Mouse (Mus musculus): ENCODE measurements at regions not wholly inside any gene's neighbourhood (a gene's known extent, or its start where the extent isn't known, plus 50 kb on each side); places are given as distances from the start of the nearest gene placed in this dataset.

- H3K9me3 ChIP-seq (replicated peaks): no peaks in the 10 kb centered on the region
- H3K4me3 ChIP-seq: no peak overlapping the region
- no peak overlapping the region for H3K27ac ChIP-seq
- H3K4me2 ChIP-seq (replicated peaks): no peak overlapping the region
- WGBS: 63% methylated on average over 2 of the region's 2 CpGs
- no peaks in the 10 kb centered on the region for H3K36me3 ChIP-seq
- peaks cover 15% of the 10 kb centered on the region for H3K4me1 ChIP-seq
- no peak overlapping the region for H3K9ac ChIP-seq
- ATAC-seq (ENCODE audit: low FRiP score): no peak
- no peaks in the 10 kb centered on the region for H3K27me3 ChIP-seq
Observed at GRCm38 (mm10) chr17:27339261-27339660, 135.0 kb upstream of the Lemd2 start.

GRCm38 (mm10) chr17:27335621-27336020, 131.4 kb upstream of the Lemd2 start:
- Histone ChIP-seq H3K9ac (no peak overlapping the region), H3K4me2 (replicated peaks) (no peak overlapping the region), H3K4me1 (peaks cover 15% of the 10 kb centered on the region), H3K36me3 (no peaks in the 10 kb centered on the region), H3K27ac (no peak overlapping the region), H3K9me3 (replicated peaks) (no peaks in the 10 kb centered on the region), H3K4me3 (no peak overlapping the region), H3K27me3 (no peaks in the 10 kb centered on the region)
- WGBS: 47% methylated on average over 4 of the region's 4 CpGs
- ATAC-seq (ENCODE audit: low FRiP score): no peak

- WGBS: 75% methylated on average over 16 of the region's 16 CpGs
- Histone ChIP-seq H3K4me2 (replicated peaks) (no peak overlapping the region), H3K9me3 (replicated peaks) (no peaks in the 10 kb centered on the region), H3K27ac (no peak overlapping the region), H3K9ac (no peak overlapping the region), H3K4me1 (peaks cover 18% of the 10 kb centered on the region), H3K27me3 (no peaks in the 10 kb centered on the region), H3K36me3 (no peaks in the 10 kb centered on the region), H3K4me3 (no peak overlapping the region)
- ATAC-seq (ENCODE audit: low FRiP score): no peak
Observed at GRCm38 (mm10) chr17:27333593-27333992, 129.3 kb upstream of the Lemd2 start.

DNA sequence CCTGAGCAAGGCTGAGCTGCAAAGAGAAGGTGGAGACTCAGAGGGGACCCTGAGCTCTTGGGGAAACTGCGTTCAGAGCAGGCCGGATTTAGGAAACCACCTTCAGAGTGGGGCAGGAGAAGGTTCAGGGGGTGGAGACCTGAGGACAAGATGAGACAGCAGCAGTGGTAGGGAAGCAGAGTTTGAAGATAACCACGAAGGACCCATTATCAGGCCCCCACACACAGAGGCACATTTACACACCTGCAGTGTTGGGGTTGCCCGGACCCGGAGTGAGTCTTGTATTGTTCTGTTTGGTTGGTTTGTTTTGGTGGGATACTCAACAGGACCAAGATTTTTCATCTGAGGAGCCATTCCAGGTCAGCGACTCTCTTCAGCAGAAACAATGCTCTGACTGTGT, 128.9 kb upstream of the Lemd2 start:
- Histone ChIP-seq H3K4me3 (no peak overlapping the region), H3K27me3 (no peaks in the 10 kb centered on the region), H3K9me3 (replicated peaks) (no peaks in the 10 kb centered on the region), H3K9ac (no peak overlapping the region), H3K4me1 (peaks cover 18% of the 10 kb centered on the region), H3K27ac (no peak overlapping the region), H3K4me2 (replicated peaks) (no peak overlapping the region), H3K36me3 (no peaks in the 10 kb centered on the region)
- WGBS: 66% methylated on average over 6 of the region's 6 CpGs
- ATAC-seq (ENCODE audit: low FRiP score): no peak

- Histone ChIP-seq H3K9ac (no peak overlapping the region), H3K36me3 (no peaks in the 10 kb centered on the region), H3K9me3 (replicated peaks) (no peaks in the 10 kb centered on the region), H3K4me2 (replicated peaks) (no peak overlapping the region), H3K4me3 (no peak overlapping the region), H3K4me1 (peaks cover 18% of the 10 kb centered on the region), H3K27ac (no peak overlapping the region), H3K27me3 (no peaks in the 10 kb centered on the region)
- 84% methylated on average over 4 of the region's 4 CpGs for WGBS
- no peak for ATAC-seq (ENCODE audit: low FRiP score)
Observed at GRCm38 (mm10) chr17:27332076-27332475, 127.8 kb upstream of the Lemd2 start.

DNA sequence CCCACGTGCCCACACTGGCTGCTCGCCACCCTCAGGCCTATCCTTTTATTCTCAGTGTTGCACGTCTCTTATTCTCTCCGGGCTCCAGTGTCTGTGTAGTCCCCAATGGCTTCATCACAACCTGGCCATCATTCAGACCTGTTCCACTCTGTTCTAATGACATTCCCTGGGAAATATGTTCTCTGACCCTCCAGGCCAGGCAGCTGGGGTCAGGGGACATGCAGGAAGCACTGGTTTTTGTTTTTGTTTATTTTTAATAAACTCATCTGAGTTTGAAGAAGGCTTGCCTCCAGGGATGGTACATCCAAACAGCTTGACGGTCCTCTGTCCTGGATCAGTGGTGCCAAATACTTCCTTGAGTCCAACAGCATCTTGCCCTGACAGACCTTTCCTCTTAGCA, 127.4 kb upstream of the Lemd2 start:
- H3K27ac ChIP-seq: no peak overlapping the region
- no peak overlapping the region for H3K4me2 ChIP-seq (replicated peaks)
- H3K4me1 ChIP-seq: peaks cover 18% of the 10 kb centered on the region
- no peaks in the 10 kb centered on the region for H3K27me3 ChIP-seq
- no peaks in the 10 kb centered on the region for H3K36me3 ChIP-seq
- H3K9me3 ChIP-seq (replicated peaks): no peaks in the 10 kb centered on the region
- 80% methylated on average over 5 of the region's 5 CpGs for WGBS
- H3K9ac ChIP-seq: no peak overlapping the region
- H3K4me3 ChIP-seq: no peak overlapping the region
- ATAC-seq (ENCODE audit: low FRiP score): no peak

DNA sequence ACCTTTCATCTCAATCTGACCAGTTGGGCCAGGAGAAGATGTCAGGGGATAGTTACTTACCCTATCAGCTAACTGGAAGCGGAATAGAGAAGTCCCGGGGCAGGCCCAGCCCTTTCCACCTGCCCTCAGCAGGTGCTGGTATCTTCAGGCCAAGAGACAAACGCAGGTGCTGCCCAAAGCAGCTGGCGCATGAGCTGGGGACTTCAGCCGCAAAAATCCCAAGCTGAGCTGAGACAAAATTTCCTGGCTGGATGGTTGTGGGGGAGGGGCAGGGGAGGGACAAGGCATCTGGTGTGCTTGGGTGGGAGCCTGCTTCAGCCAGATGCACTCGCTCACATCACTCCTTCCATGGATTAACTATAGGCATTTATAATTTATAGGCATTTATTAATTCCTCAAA, 125.5 kb upstream of the Lemd2 start:
- Histone ChIP-seq H3K36me3 (no peaks in the 10 kb centered on the region), H3K4me2 (replicated peaks) (no peak overlapping the region), H3K9me3 (replicated peaks) (no peaks in the 10 kb centered on the region), H3K9ac (no peak overlapping the region), H3K27ac (no peak overlapping the region), H3K4me1 (peaks cover 11% of the 10 kb centered on the region), H3K4me3 (no peak overlapping the region), H3K27me3 (peaks cover 16% of the 10 kb centered on the region)
- 57% methylated on average over 6 of the region's 6 CpGs for WGBS
- no peak for ATAC-seq (ENCODE audit: low FRiP score)

DNA sequence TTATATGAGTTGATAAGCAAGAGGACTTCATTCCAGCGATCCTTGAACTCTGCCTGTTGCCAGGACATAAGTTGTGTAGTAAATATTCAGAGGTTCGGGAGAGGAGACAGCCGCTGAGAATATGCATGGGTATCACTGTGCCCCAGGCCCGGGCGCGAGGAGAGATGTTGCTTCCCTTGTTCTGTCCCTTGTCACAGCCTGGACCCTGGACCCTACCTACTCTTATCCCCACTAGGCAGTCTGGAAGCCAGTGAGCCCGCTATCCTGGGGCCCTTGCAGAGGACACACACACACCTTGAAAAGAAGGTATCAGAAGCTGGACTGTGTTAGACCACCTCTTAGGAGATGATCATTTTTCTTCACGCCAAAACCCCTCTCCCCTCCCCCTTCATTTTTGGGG, 124.9 kb upstream of the Lemd2 start:
- H3K4me1 ChIP-seq: peaks cover 11% of the 10 kb centered on the region
- H3K27ac ChIP-seq: no peak overlapping the region
- no peak for ATAC-seq (ENCODE audit: low FRiP score)
- no peaks in the 10 kb centered on the region for H3K9me3 ChIP-seq (replicated peaks)
- no peak overlapping the region for H3K4me3 ChIP-seq
- H3K27me3 ChIP-seq: peaks cover 17% of the 10 kb centered on the region
- H3K9ac ChIP-seq: no peak overlapping the region
- H3K4me2 ChIP-seq (replicated peaks): no peak overlapping the region
- no peaks in the 10 kb centered on the region for H3K36me3 ChIP-seq
- WGBS: 89% methylated on average over 8 of the region's 8 CpGs

DNA sequence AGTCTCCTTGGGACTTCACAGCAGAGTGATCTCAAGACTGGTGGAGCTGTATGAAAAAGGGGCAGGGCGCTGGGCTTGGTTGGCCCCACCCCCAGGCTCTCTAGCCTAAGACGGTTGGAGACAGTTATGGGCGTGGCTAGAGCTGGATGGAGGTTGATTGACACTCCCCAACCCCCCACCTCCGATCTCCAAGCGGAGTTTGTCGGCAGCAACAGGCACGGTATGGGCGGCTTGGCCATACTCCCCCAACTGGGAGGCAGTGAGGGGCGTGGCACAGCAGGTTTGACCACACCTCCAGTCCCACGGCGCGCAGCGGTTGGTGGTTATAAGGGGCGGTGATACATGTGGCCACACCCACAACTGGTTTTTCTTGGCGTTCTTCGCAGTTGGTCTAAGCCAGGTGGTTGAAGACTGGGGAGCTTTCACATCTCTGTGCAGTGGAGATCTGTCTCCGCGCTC, 120.8 kb upstream of the Lemd2 start:
- peaks cover 25% of the 10 kb centered on the region for H3K27me3 ChIP-seq
- H3K9ac ChIP-seq: no peak overlapping the region
- ATAC-seq (ENCODE audit: low FRiP score): peak; percentile 72
- 2% methylated on average over 18 of the region's 18 CpGs for WGBS
- no peak overlapping the region for H3K27ac ChIP-seq
- no peaks in the 10 kb centered on the region for H3K9me3 ChIP-seq (replicated peaks)
- peaks cover 11% of the 10 kb centered on the region for H3K4me1 ChIP-seq
- no peaks in the 10 kb centered on the region for H3K36me3 ChIP-seq
- peak overlapping the region; percentile 15; the same call in 1 of the 2 replicates for H3K4me3 ChIP-seq
- peak overlapping the region; percentile 46 for H3K4me2 ChIP-seq (replicated peaks)

DNA sequence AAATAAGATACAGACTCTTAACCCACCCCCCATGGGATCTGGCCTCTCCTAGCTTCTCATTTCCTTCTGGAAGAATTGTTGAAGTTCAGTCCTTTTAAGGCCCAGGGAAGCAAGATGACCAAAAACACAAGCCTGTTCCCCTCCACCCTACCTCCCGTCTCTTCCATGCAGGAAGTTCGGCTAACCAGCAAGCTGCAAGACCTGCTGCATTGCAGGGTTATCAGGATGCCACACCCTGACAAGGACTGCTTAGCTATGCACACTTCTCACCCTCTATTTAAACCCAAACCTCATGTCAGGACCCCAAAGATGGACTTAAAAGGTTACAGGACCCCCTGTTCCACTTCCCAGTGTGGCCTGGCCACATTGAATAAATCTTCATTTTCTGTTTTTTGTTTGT, 119.2 kb upstream of the Lemd2 start:
- H3K36me3 ChIP-seq: no peaks in the 10 kb centered on the region
- H3K27ac ChIP-seq: no peak overlapping the region
- H3K9me3 ChIP-seq (replicated peaks): no peaks in the 10 kb centered on the region
- no peak for ATAC-seq (ENCODE audit: low FRiP score)
- no peak overlapping the region for H3K4me3 ChIP-seq
- H3K27me3 ChIP-seq: peaks cover 25% of the 10 kb centered on the region
- 82% methylated on average over 2 of the region's 2 CpGs for WGBS
- H3K4me2 ChIP-seq (replicated peaks): no peak overlapping the region
- no peak overlapping the region for H3K9ac ChIP-seq
- H3K4me1 ChIP-seq: peaks cover 7% of the 10 kb centered on the region

GRCm38 (mm10) chr17:27322891-27323509, 118.7 kb upstream of the Lemd2 start:
- H3K4me1 ChIP-seq: peaks cover 9% of the 10 kb centered on the region
- no peak overlapping the region for H3K9ac ChIP-seq
- no peak for ATAC-seq (ENCODE audit: low FRiP score)
- no peak overlapping the region for H3K4me2 ChIP-seq (replicated peaks)
- no peak overlapping the region for H3K27ac ChIP-seq
- no peaks in the 10 kb centered on the region for H3K36me3 ChIP-seq
- no peaks in the 10 kb centered on the region for H3K9me3 ChIP-seq (replicated peaks)
- H3K4me3 ChIP-seq: no peak overlapping the region
- 80% methylated on average over 6 of the region's 6 CpGs for WGBS
- peaks cover 25% of the 10 kb centered on the region for H3K27me3 ChIP-seq

DNA sequence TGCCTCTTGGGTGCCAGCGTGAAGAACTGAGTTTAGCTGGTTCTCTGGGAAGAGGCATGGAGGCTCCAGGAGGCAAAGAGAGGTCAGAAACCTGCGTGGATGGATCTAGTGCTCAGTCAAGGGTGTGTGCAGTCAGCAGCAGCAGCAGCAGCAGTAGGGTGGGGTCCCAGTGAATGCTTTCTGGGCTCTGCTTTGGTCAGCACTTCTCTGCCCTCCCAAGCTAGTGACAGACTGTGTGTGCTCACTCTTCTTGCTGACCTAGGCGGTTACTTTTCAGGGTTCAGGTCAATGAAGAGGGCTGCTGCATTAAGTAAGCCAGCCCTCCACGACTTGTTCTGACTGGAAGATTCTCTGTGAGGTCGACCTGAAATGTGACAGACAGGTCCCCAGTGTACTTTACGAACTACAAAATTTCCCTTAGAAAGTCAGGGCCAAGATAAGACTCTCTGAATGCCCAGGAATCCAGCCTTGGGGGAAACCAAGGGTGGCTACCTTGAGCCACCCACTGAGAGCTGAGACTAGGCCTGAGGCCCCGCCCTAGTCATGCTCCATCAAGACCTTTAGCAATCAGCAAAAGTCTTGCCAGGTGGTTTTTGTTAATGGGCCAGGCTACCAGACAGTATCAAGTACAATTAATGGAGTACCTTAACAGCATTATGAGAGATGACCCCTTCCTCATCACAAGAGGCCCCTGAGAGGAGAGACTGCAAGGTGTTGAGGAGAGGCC, 114.9 kb upstream of the Lemd2 start:
- H3K27ac ChIP-seq: no peak overlapping the region
- H3K4me1 ChIP-seq: peaks cover 33% of the 10 kb centered on the region
- no peak overlapping the region for H3K4me2 ChIP-seq (replicated peaks)
- H3K9me3 ChIP-seq (replicated peaks): no peaks in the 10 kb centered on the region
- H3K9ac ChIP-seq: no peak overlapping the region
- ATAC-seq (ENCODE audit: low FRiP score): no peak
- H3K4me3 ChIP-seq: no peak overlapping the region
- H3K27me3 ChIP-seq: peaks cover 8% of the 10 kb centered on the region
- H3K36me3 ChIP-seq: no peaks in the 10 kb centered on the region
- 73% methylated on average over 7 of the region's 7 CpGs for WGBS
